Mouse (Mus musculus) stomach, postnatal 0 days (tissue): ENCODE results near the gene Lsmem1. TPM values are rescaled to one million over a fixed set of nuclear protein-coding genes. Genes with fewer than 3 reads are reported as not detected.

Experiments used
- ATAC-seq: fragments of 200-750 bp; cut with Nextera tagmentation; 2 replicates; pipeline ENCODE4 v1.8.0; 2017; ENCODE audit not compliant: low FRiP score, low TSS enrichment
- DNase-seq: peaks from one replicate; pipeline ENCODE4 v3.0.0-alpha.2; 2016; ENCODE audit warnings: low spot score
- H3K27ac ChIP-seq: fragments of 300-500 bp; sonication (generic); replicated peaks from 2 replicates; pipeline ENCODE4 v1.5.1; 2014; ENCODE audit warnings: mild to moderate bottlenecking, control low read depth
- H3K27me3 ChIP-seq: fragments of 300-500 bp; sonication (generic); 2 replicates; pipeline ENCODE4 v1.6.1; 2014; ENCODE audit warnings: low read length; ENCODE audit not compliant: control insufficient read depth, insufficient read depth
- H3K36me3 ChIP-seq: fragments of 300-500 bp; sonication (generic); 2 replicates; pipeline ENCODE4 v1.6.1; 2014; ENCODE audit warnings: low read length, mixed read lengths; ENCODE audit not compliant: control insufficient read depth, insufficient read depth
- H3K4me1 ChIP-seq: fragments of 300-500 bp; sonication (generic); replicated peaks from 2 replicates; pipeline ENCODE4 v1.6.1; 2014; ENCODE audit warnings: antibody characterized with exemption; ENCODE audit not compliant: control insufficient read depth, insufficient read depth
- H3K4me2 ChIP-seq: fragments of 300-500 bp; sonication (generic); replicated peaks from 2 replicates; pipeline ENCODE4 v1.6.1; 2014; ENCODE audit warnings: low read depth, mild to moderate bottlenecking, control low read depth, moderate library complexity
- H3K4me3 ChIP-seq: fragments of 300-500 bp; sonication (generic); 2 replicates; pipeline ENCODE4 v1.5.1; 2014; ENCODE audit warnings: low read depth, low read length, control low read depth
- H3K9ac ChIP-seq: fragments of 300-500 bp; sonication (generic); 2 replicates; pipeline ENCODE4 v1.6.1; 2014; ENCODE audit warnings: mild to moderate bottlenecking, low read length, control low read depth, mixed read lengths
- H3K9me3 ChIP-seq: fragments of 300-500 bp; sonication (generic); 2 replicates; pipeline ENCODE4 v1.6.1; 2016; ENCODE audit warnings: low read length; ENCODE audit not compliant: control insufficient read depth
- CTCF ChIP-seq: IDR thresholded peaks from 2 replicates; pipeline ENCODE4 v1.5.1; 2016; ENCODE audit warnings: antibody characterized with exemption, low read depth, mild to moderate bottlenecking, moderate library complexity
- EP300 ChIP-seq: optimal IDR thresholded peaks from 2 replicates; pipeline ENCODE3; 2016; ENCODE audit warnings: antibody characterized with exemption
- WGBS: fragments of 180-500 bp; shearing (Covaris S2); extraction: QIAGEN DNeasy Blood & Tissue Kit; methylation state at CpG from one replicate; pipeline ENCODE4 v1.1.7; 2014; 5-methylcytosine and 5-hydroxymethylcytosine counted together
- polyA plus RNA-seq: library from polyadenylated mRNA; unstranded; fragments of >200 nt; fragmentation: Nextera tagmentation; extraction: Ambion mirVana; gene quantifications from 2 replicates; pipeline ENCODE4 v1.2.1, GENCODE M21; 2015

Gene Lsmem1
- polyA plus RNA-seq, 1 experiment from 2014 or later: not detected

- WGBS: 18% methylated on average over 11 of the region's 11 CpGs
- Histone ChIP-seq H3K4me1 (peaks cover 2% of the 10 kb centered on the region; the same call in 1 of the 2 replicates), H3K9ac (no peak overlapping the region), H3K4me2 (peak overlapping the region; percentile 17), H3K9me3 (no peaks in the 10 kb centered on the region), H3K27me3 (no peaks in the 10 kb centered on the region), H3K4me3 (no peak overlapping the region), H3K36me3 (no peaks in the 10 kb centered on the region), H3K27ac (no peak overlapping the region)
- ATAC-seq: peak; percentile 52
- DNase-seq: peak; percentile 75
- no peak for TF ChIP-seq EP300
- TF ChIP-seq CTCF: no peak
These were observed 44.5 kb upstream of the Lsmem1 start for GRCm38 (mm10) chr12:40243821-40244221.

GRCm38 (mm10) chr12:40243241-40243640 is 44.0 kb upstream of the Lsmem1 start:
- H3K9ac ChIP-seq: no peak overlapping the region

GRCm38 (mm10) chr12:40239161-40239560 is 39.9 kb upstream of the Lsmem1 start:
- Histone ChIP-seq H3K9me3 (no peaks in the 10 kb centered on the region), H3K9ac (no peak overlapping the region), H3K27me3 (no peaks in the 10 kb centered on the region), H3K4me1 (no peaks in the 10 kb centered on the region), H3K27ac (no peak overlapping the region), H3K4me2 (no peak overlapping the region), H3K4me3 (no peak overlapping the region), H3K36me3 (no peaks in the 10 kb centered on the region)
- ATAC-seq (no peak), DNase-seq (no peak)
- 91% methylated on average over 7 of the region's 7 CpGs for WGBS
- TF ChIP-seq EP300 (no peak), CTCF (no peak)

More at GRCm38 (mm10) chr12:40243241-40243640, 44.0 kb upstream of the Lsmem1 start:
- H3K27ac ChIP-seq: no peak overlapping the region
- no peaks in the 10 kb centered on the region for H3K36me3 ChIP-seq
- 67% methylated on average over 4 of the region's 4 CpGs for WGBS
- H3K4me2 ChIP-seq: no peak overlapping the region
- no peak for TF ChIP-seq CTCF
- no peak for TF ChIP-seq EP300
- DNase-seq (no peak), ATAC-seq (no peak)
- H3K27me3 ChIP-seq: no peaks in the 10 kb centered on the region
- no peaks in the 10 kb centered on the region for H3K9me3 ChIP-seq
- no peaks in the 10 kb centered on the region; the same call in 1 of the 2 replicates for H3K4me1 ChIP-seq
- no peak overlapping the region for H3K4me3 ChIP-seq

GRCm38 (mm10) chr12:40232231-40232630 is 32.9 kb upstream of the Lsmem1 start:
- Histone ChIP-seq H3K9me3 (no peaks in the 10 kb centered on the region), H3K4me3 (no peak overlapping the region), H3K36me3 (no peaks in the 10 kb centered on the region), H3K4me2 (no peak overlapping the region), H3K27ac (no peak overlapping the region), H3K9ac (no peak overlapping the region), H3K4me1 (no peaks in the 10 kb centered on the region), H3K27me3 (no peaks in the 10 kb centered on the region)
- ATAC-seq (no peak), DNase-seq (no peak)
- TF ChIP-seq CTCF: no peak
- TF ChIP-seq EP300: no peak
- 76% methylated on average over 1 of the region's 1 CpGs for WGBS

GRCm38 (mm10) chr12:40231632-40232031 is 32.3 kb upstream of the Lsmem1 start:
- H3K27me3 ChIP-seq: no peaks in the 10 kb centered on the region
- no peak overlapping the region for H3K9ac ChIP-seq
- TF ChIP-seq CTCF: no peak
- no peak for TF ChIP-seq EP300
- 85% methylated on average over 2 of the region's 2 CpGs for WGBS
- no peaks in the 10 kb centered on the region for H3K9me3 ChIP-seq
- H3K4me3 ChIP-seq: no peak overlapping the region
- H3K4me1 ChIP-seq: no peaks in the 10 kb centered on the region
- ATAC-seq (no peak), DNase-seq (no peak)
- H3K4me2 ChIP-seq: no peak overlapping the region
- no peaks in the 10 kb centered on the region for H3K36me3 ChIP-seq
- no peak overlapping the region for H3K27ac ChIP-seq

GRCm38 (mm10) chr12:40224171-40224880 is 25.0 kb upstream of the Lsmem1 start:
- Histone ChIP-seq H3K27ac (no peak overlapping the region), H3K36me3 (no peaks in the 10 kb centered on the region), H3K27me3 (no peaks in the 10 kb centered on the region), H3K4me1 (0 out of 2 replicates have a peak, but pooled peaks cover 3% of the 10 kb centered on the region), H3K9ac (no peak overlapping the region), H3K9me3 (no peaks in the 10 kb centered on the region), H3K4me3 (no peak overlapping the region), H3K4me2 (no peak overlapping the region)
- no peak for DNase-seq
- TF ChIP-seq EP300 (no peak), CTCF (no peak)
- no peak for ATAC-seq
- 88% methylated on average over 9 of the region's 9 CpGs for WGBS
